Mouse (Mus musculus) midbrain, embryonic 11.5 days (tissue): ENCODE data around the gene Sdsl. TPM values are rescaled to one million over a fixed set of nuclear protein-coding genes. Genes with fewer than 3 reads are reported as not detected.

Experiments used
- ATAC-seq: fragments of 200-750 bp; cut with Nextera tagmentation; 2 replicates; pipeline ENCODE4 v1.8.0; 2017; ENCODE audit warnings: moderate TSS enrichment, moderate library complexity; ENCODE audit not compliant: low FRiP score
- DNase-seq: peaks from one replicate; pipeline ENCODE4 v3.0.0; 2015; ENCODE audit warnings: low spot score; ENCODE audit errors: missing footprints
- H3K27ac ChIP-seq: fragments of 300-500 bp; sonication (generic); 2 replicates; pipeline ENCODE4 v1.5.1; 2014; ENCODE audit warnings: low read depth, low read length
- H3K27me3 ChIP-seq: fragments of 300-500 bp; sonication (generic); 2 replicates; pipeline ENCODE4 v1.6.1; 2014; ENCODE audit warnings: mild to moderate bottlenecking, low read length, moderate library complexity, mixed read lengths; ENCODE audit not compliant: control insufficient read depth, insufficient read depth
- H3K36me3 ChIP-seq: fragments of 300-500 bp; sonication (generic); 2 replicates; pipeline ENCODE4 v1.6.1; 2014; ENCODE audit warnings: mild to moderate bottlenecking, low read length, moderate library complexity, mixed read lengths; ENCODE audit not compliant: control insufficient read depth, insufficient read depth
- H3K4me1 ChIP-seq: fragments of 300-500 bp; sonication (generic); 2 replicates; pipeline ENCODE4 v1.6.1; 2014; ENCODE audit warnings: low read length; ENCODE audit not compliant: control insufficient read depth, insufficient read depth
- H3K4me2 ChIP-seq: fragments of 300-500 bp; sonication (generic); 2 replicates; pipeline ENCODE4 v1.6.1; 2014; ENCODE audit warnings: mild to moderate bottlenecking, moderate library complexity
- H3K4me3 ChIP-seq: fragments of 300-500 bp; sonication (generic); 2 replicates; pipeline ENCODE4 v1.5.1; 2014; ENCODE audit warnings: low read depth, low read length
- H3K9ac ChIP-seq: fragments of 300-500 bp; sonication (generic); 2 replicates; pipeline ENCODE4 v1.6.1; 2014; ENCODE audit warnings: low read length
- H3K9me3 ChIP-seq: fragments of 300-500 bp; sonication (generic); 2 replicates; pipeline ENCODE4 v1.6.1; 2016; ENCODE audit warnings: low read length; ENCODE audit not compliant: control insufficient read depth
- WGBS: fragments of 180-500 bp; shearing (Covaris S2); extraction: QIAGEN DNeasy Blood & Tissue Kit; methylation state at CpG from one replicate; pipeline ENCODE4 v1.1.7; 2014; 5-methylcytosine and 5-hydroxymethylcytosine counted together
- polyA plus RNA-seq: library from polyadenylated mRNA; unstranded; fragments of >200 nt; fragmentation: Nextera tagmentation; extraction: Ambion mirVana; gene quantifications from 2 replicates; pipeline ENCODE4 v1.2.1, GENCODE M21; 2014

The Sdsl gene
- polyA plus RNA-seq, 1 experiment from 2014 or later: 4.2 TPM

GRCm38 (mm10) chr5:120454756-120455337, 17.8 kb downstream of the Sdsl start:
- H3K4me2 ChIP-seq: no peak overlapping the region
- no peak overlapping the region for H3K4me3 ChIP-seq
- peaks cover 13% of the 10 kb centered on the region for H3K27me3 ChIP-seq
- 78% methylated on average over 14 of the region's 14 CpGs for WGBS
- no peak overlapping the region for H3K9ac ChIP-seq
- H3K27ac ChIP-seq: no peak overlapping the region
- DNase-seq (no peak), ATAC-seq (no peak)
- H3K4me1 ChIP-seq: no peaks in the 10 kb centered on the region
- no peaks in the 10 kb centered on the region for H3K36me3 ChIP-seq
- H3K9me3 ChIP-seq: no peaks in the 10 kb centered on the region

GRCm38 (mm10) chr5:120447305-120447704, 25.3 kb downstream of the Sdsl start:
- H3K4me3 ChIP-seq: no peak overlapping the region
- H3K9me3 ChIP-seq: no peaks in the 10 kb centered on the region
- WGBS: 59% methylated on average over 13 of the region's 13 CpGs
- ATAC-seq: no peak
- no peak for DNase-seq
- no peaks in the 10 kb centered on the region for H3K36me3 ChIP-seq
- no peaks in the 10 kb centered on the region for H3K4me1 ChIP-seq
- no peak overlapping the region for H3K27ac ChIP-seq
- peaks cover 13% of the 10 kb centered on the region; the same call in 1 of the 2 replicates for H3K27me3 ChIP-seq
- no peak overlapping the region for H3K9ac ChIP-seq
- H3K4me2 ChIP-seq: no peak overlapping the region

- Histone ChIP-seq H3K9ac (no peak overlapping the region), H3K4me1 (peaks cover 38% of the 10 kb centered on the region), H3K4me3 (no peak overlapping the region; the same call in 1 of the 2 replicates), H3K4me2 (peak overlapping the region; percentile 70), H3K9me3 (no peaks in the 10 kb centered on the region), H3K27me3 (peaks cover 54% of the 10 kb centered on the region), H3K36me3 (no peaks in the 10 kb centered on the region), H3K27ac (no peak overlapping the region)
- peak; percentile 100 for DNase-seq
- WGBS: 9% methylated on average over 14 of the region's 14 CpGs
- peak; percentile 43; the same call in 1 of the 2 replicates for ATAC-seq
These were observed 31.9 kb downstream of the Sdsl start for GRCm38 (mm10) chr5:120440733-120441132.

DNA sequence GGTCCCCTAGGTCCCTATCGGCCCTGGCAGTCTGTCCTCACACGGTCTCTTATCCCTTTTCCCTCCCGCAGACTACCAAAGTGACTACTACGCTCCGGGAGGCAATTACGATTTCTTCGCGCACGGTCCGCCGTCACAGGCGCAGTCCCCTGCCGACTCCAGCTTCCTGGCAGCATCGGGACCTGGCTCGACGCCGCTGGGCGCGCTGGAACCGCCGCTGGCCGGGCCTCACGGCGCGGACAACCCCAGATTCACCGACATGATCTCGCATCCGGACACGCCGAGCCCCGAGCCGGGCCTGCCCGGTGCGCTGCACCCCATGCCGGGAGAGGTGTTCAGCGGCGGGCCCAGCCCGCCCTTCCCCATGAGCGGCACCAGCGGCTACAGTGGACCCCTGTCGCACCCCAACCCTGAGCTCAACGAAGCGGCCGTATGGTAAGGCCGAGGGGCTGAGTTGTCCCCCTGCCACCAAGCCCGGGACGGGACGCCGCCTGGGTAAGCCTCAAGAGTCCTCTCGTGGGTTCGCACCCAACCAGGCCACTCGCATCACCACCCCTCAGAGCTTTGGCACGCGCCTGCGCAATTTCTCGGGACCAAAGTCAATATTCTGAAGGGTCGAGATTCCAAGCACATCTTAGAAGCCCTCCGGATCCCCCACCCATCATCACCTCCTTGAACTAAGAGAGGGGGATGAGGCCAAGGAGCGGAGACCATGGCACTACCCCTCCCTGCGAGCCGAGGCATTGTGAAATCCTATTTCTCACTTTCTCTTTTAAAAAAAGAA, 32.5 kb downstream of the Sdsl start:
- Histone ChIP-seq H3K4me3 (peak overlapping the region; percentile 47), H3K4me1 (peaks cover 44% of the 10 kb centered on the region), H3K36me3 (no peaks in the 10 kb centered on the region), H3K27me3 (peaks cover 60% of the 10 kb centered on the region), H3K4me2 (peak overlapping the region; percentile 70), H3K9ac (peak overlapping the region; percentile 71), H3K9me3 (no peaks in the 10 kb centered on the region), H3K27ac (peak overlapping the region; percentile 54; the same call in 1 of the 2 replicates)
- 6% methylated on average over 61 of the region's 61 CpGs for WGBS
- ATAC-seq: no peak
- DNase-seq: peak; percentile 96

- Histone ChIP-seq H3K4me2 (peak overlapping the region; percentile 70), H3K9ac (peak overlapping the region; percentile 71), H3K4me3 (peak overlapping the region; percentile 47), H3K27me3 (peaks cover 65% of the 10 kb centered on the region), H3K27ac (peak overlapping the region; percentile 54; the same call in 1 of the 2 replicates), H3K36me3 (no peaks in the 10 kb centered on the region), H3K9me3 (no peaks in the 10 kb centered on the region), H3K4me1 (peaks cover 44% of the 10 kb centered on the region)
- peak; percentile 96 for DNase-seq
- ATAC-seq: no peak
- 7% methylated on average over 27 of the region's 27 CpGs for WGBS
These were observed 33.5 kb downstream of the Sdsl start for GRCm38 (mm10) chr5:120438991-120439710.

DNA sequence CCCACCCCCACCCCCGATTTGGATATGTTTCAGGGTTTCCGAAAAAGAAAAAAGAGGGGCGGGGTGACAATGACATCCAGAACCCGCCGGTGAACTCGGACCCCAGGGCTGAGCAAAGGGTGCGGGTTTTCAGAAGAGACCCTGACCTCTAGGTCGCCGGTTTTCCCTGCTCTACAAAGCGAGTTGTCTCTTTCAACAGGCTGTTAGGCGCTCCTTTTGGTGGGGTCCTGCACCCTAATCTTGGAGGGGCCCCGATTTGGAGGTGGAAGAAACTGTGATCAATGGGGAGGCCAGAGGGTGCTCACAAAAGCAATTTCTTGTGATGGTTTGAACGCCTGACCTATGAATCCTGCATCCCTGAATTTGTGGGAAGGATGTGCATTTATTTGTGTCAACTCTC, 34.1 kb downstream of the Sdsl start:
- ATAC-seq (no peak), DNase-seq (peak; percentile 96)
- no peaks in the 10 kb centered on the region for H3K36me3 ChIP-seq
- H3K4me2 ChIP-seq: peak overlapping the region; percentile 70
- WGBS: under 1% methylated on average over 13 of the region's 13 CpGs
- H3K27ac ChIP-seq: peak overlapping the region; percentile 85
- peaks cover 71% of the 10 kb centered on the region for H3K27me3 ChIP-seq
- peak overlapping the region; percentile 71 for H3K9ac ChIP-seq
- H3K4me3 ChIP-seq: peak overlapping the region; percentile 47
- no peaks in the 10 kb centered on the region for H3K9me3 ChIP-seq
- H3K4me1 ChIP-seq: peaks cover 44% of the 10 kb centered on the region

DNA sequence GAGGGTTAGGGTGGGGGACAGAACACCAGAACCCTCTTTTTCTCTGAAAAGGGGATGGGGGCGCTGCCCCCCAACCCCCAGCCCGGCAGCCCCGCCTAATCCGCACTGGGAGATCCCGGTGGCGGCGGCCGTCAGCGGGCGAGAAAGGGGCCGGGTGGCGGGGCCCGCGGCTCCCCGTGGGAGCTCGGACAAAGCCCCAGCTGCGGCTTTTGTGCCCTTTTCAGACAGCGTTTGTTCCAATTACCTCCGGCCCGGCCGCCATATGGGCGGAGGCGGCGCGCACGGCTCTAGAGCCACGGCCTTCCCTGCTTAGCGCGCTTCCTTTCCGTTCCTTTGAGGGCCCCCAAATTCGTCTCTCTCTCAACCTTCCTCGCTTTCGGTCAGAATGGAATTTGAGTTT, 34.6 kb downstream of the Sdsl start:
- Histone ChIP-seq H3K4me1 (peaks cover 44% of the 10 kb centered on the region), H3K27me3 (peaks cover 75% of the 10 kb centered on the region), H3K9ac (peak overlapping the region; percentile 71), H3K27ac (peak overlapping the region; percentile 85), H3K9me3 (no peaks in the 10 kb centered on the region), H3K4me3 (peak overlapping the region; percentile 47), H3K36me3 (no peaks in the 10 kb centered on the region), H3K4me2 (peak overlapping the region; percentile 70)
- peak; percentile 93 for DNase-seq
- under 1% methylated on average over 29 of the region's 33 CpGs for WGBS
- no peak for ATAC-seq

- Histone ChIP-seq H3K4me2 (peak overlapping the region; percentile 70), H3K27ac (peak overlapping the region; percentile 85), H3K4me1 (peaks cover 44% of the 10 kb centered on the region), H3K9ac (peak overlapping the region; percentile 71), H3K9me3 (no peaks in the 10 kb centered on the region), H3K36me3 (no peaks in the 10 kb centered on the region), H3K4me3 (peak overlapping the region; percentile 47), H3K27me3 (peaks cover 77% of the 10 kb centered on the region)
- ATAC-seq (no peak), DNase-seq (peak; percentile 95)
- under 1% methylated on average over 16 of the region's 17 CpGs for WGBS
These were observed 35.1 kb downstream of the Sdsl start for GRCm38 (mm10) chr5:120437539-120437938.
